ENCODE assay signal across 11 mouse cellular contexts in genomic region chr9:70318601-70319000, GRCm38 (mm10).
DNase-seq lines count a peak whose midpoint lies in the region; ATAC-seq and TF ChIP-seq lines count a peak whose summit lies in the region.
"Had no signal": no experiment of that assay in that cellular context is flagged by ENCODE, and none has a peak within 500 bp of the region (broad histone marks: within the 10 kb centered on the region; RNA-seq: fewer than 3 reads in every experiment).

No protein-coding gene starts in this region.

- H3K4me3 ChIP-seq in kidney, adult 2 months (ENCODE audit: insufficient read depth, low read depth, low read length), result no peak overlapping the region
- H3K4me3 ChIP-seq in kidney, embryonic 14.5 days (ENCODE audit: low read length), result no peak overlapping the region
- H3K4me3 ChIP-seq in intestine, postnatal 0 days (ENCODE audit: low read depth, low read length), result no peak overlapping the region

- 38% methylated on average over 3 of the region's 3 CpGs for WGBS in kidney, adult 2 months
- WGBS in kidney, embryonic 14.5 days, result 47% methylated on average over 3 of the region's 3 CpGs
- WGBS in intestine, postnatal 0 days, result 23% methylated on average over 3 of the region's 3 CpGs

- H3K27ac ChIP-seq in kidney, adult 2 months (ENCODE audit: insufficient read depth, low read depth, low read length), result no peak overlapping the region
- H3K27ac ChIP-seq in kidney, embryonic 14.5 days (ENCODE audit: low read depth, low read length), result no peak overlapping the region
- peak overlapping the region; percentile 67 for H3K27ac ChIP-seq in intestine, postnatal 0 days (ENCODE audit: low read depth, low read length)

- no peak overlapping the region for H3K4me2 ChIP-seq in kidney, embryonic 14.5 days (replicated peaks; ENCODE audit: low read depth, low read length)
- H3K4me2 ChIP-seq in intestine, postnatal 0 days (replicated peaks; ENCODE audit: low read depth), result no peak overlapping the region

- no peak for TF ChIP-seq CTCF in kidney, adult 2 months (conservative IDR thresholded peaks at IDR 0.05; ENCODE audit: insufficient read depth, insufficient read length, low read depth, low read length)
- TF ChIP-seq CTCF in intestine, postnatal 0 days (IDR thresholded peaks at IDR 0.05; ENCODE audit: low read depth), result no peak

- no peak overlapping the region for H3K9ac ChIP-seq in kidney, embryonic 14.5 days (ENCODE audit: low read depth, low read length)
- no peak overlapping the region for H3K9ac ChIP-seq in intestine, postnatal 0 days (ENCODE audit: low read depth, low read length)

- ATAC-seq in kidney, embryonic 14.5 days (ENCODE audit: low FRiP score, low TSS enrichment), result no peak
- peak; percentile 91 for ATAC-seq in intestine, postnatal 0 days

- no peaks in the 10 kb centered on the region for H3K9me3 ChIP-seq in kidney, embryonic 14.5 days (ENCODE audit: control insufficient read depth, low read length)
- H3K9me3 ChIP-seq in intestine, postnatal 0 days (ENCODE audit: control insufficient read depth), result no peaks in the 10 kb centered on the region

- TF ChIP-seq POLR2A in kidney, adult 2 months (IDR thresholded peaks at IDR 0.05; ENCODE audit: low read depth, low read length), result no peak

- peaks cover 8% of the 10 kb centered on the region for H3K4me1 ChIP-seq in kidney, adult 2 months (ENCODE audit: control insufficient read depth, insufficient read depth, low read length)
- H3K4me1 ChIP-seq in kidney, embryonic 14.5 days (ENCODE audit: control insufficient read depth, insufficient read depth, low read length), result no peaks in the 10 kb centered on the region
- H3K4me1 ChIP-seq in intestine, postnatal 0 days (replicated peaks; ENCODE audit: control insufficient read depth, insufficient read depth, low read length), result no peaks in the 10 kb centered on the region

- peak; percentile 75 for DNase-seq in kidney, adult 2 months
- peak; percentile 35 for DNase-seq in brain, adult 2 months (ENCODE audit: low read depth, low spot score)
- peak; percentile 14 for DNase-seq in skeletal muscle tissue, adult 2 months (ENCODE audit: low read depth, low spot score)
- DNase-seq in urinary bladder, adult 18-20 months (ENCODE audit: low spot score in 2 of 2), result no peak
- DNase-seq in frontal cortex, postnatal 14 days (ENCODE audit: low spot score in 2 of 2), result no peak
- DNase-seq: cerebellum, adult 2 months; midbrain, embryonic 14.5 days; right cerebral cortex, postnatal 4 days; thymus, adult 18-20 months had no signal

- no peaks in the 10 kb centered on the region for H3K36me3 ChIP-seq in kidney, adult 2 months (ENCODE audit: control insufficient read depth, insufficient read depth, low read length)
- no peaks in the 10 kb centered on the region for H3K36me3 ChIP-seq in kidney, embryonic 14.5 days (ENCODE audit: control insufficient read depth, insufficient read depth, low read length)
- H3K36me3 ChIP-seq in intestine, postnatal 0 days (ENCODE audit: control insufficient read depth, insufficient read depth), result peaks cover 18% of the 10 kb centered on the region

- H3K27me3 ChIP-seq in kidney, adult 2 months (replicated peaks; ENCODE audit: control insufficient read depth, insufficient read depth, low read length), result no peaks in the 10 kb centered on the region
- H3K27me3 ChIP-seq in kidney, embryonic 14.5 days (ENCODE audit: control insufficient read depth, insufficient read depth, low read length), result no peaks in the 10 kb centered on the region
- H3K27me3 ChIP-seq in intestine, postnatal 0 days (replicated peaks; ENCODE audit: control insufficient read depth, insufficient read depth, low read length), result no peaks in the 10 kb centered on the region

Comparison
In these comparisons a context has a peak if more than half of its experiments do, and no peak if none do; other contexts are left out.
1. DNase-seq: peak in kidney, adult 2 months (single experiment), brain, adult 2 months (single experiment) and skeletal muscle tissue, adult 2 months (single experiment); none in urinary bladder, adult 18-20 months (0 of 2) and frontal cortex, postnatal 14 days (0 of 2).